Mouse (Mus musculus): Measurements from ENCODE around the gene Dok4. TPM values are rescaled to one million over a fixed set of nuclear protein-coding genes. Genes with fewer than 3 reads are reported as not detected.

Dok4 gene
- total and polyA plus RNA-seq, 2 experiments from 2014 or later: 66.9 to 127 TPM

GRCm38 (mm10) chr8:94892917-94893316 is 16.8 kb upstream of the Dok4 start:
- no peaks in the 10 kb centered on the region for H3K36me3 ChIP-seq (ENCODE audit: insufficient read depth, low read length)
- 60% methylated on average over 2 of the region's 2 CpGs for WGBS
- no peak for TF ChIP-seq CTCF (IDR thresholded peaks at IDR 0.05; ENCODE audit: low read depth)
- H3K4me3 ChIP-seq (ENCODE audit: low read length): no peak overlapping the region
- H3K27ac ChIP-seq: no peak overlapping the region
- H3K4me2 ChIP-seq (ENCODE audit: low read depth, low read length): no peak overlapping the region
- H3K9ac ChIP-seq (replicated peaks; ENCODE audit: low read length): no peak overlapping the region
- no peak for DNase-seq (ENCODE audit: low spot score)
- no peak for ATAC-seq
- no peaks in the 10 kb centered on the region for H3K9me3 ChIP-seq (ENCODE audit: low read length)
- no peaks in the 10 kb centered on the region for H3K4me1 ChIP-seq (ENCODE audit: insufficient read depth, low read length)
- no peaks in the 10 kb centered on the region for H3K27me3 ChIP-seq (ENCODE audit: insufficient read depth, low read length)

GRCm38 (mm10) chr8:94888383-94889036 is 12.4 kb upstream of the Dok4 start:
- Histone ChIP-seq H3K4me1 (ENCODE audit: insufficient read depth, low read length) (no peaks in the 10 kb centered on the region), H3K9ac (replicated peaks; ENCODE audit: low read length) (no peak overlapping the region)

GRCm38 (mm10) chr8:94880742-94881141 is 4.6 kb upstream of the Dok4 start:
- no peak for TF ChIP-seq CTCF (IDR thresholded peaks at IDR 0.05; ENCODE audit: low read depth)
- no peaks in the 10 kb centered on the region for H3K27me3 ChIP-seq (ENCODE audit: insufficient read depth, low read length)
- WGBS: 78% methylated on average over 4 of the region's 4 CpGs
- ATAC-seq (no peak), DNase-seq (ENCODE audit: low spot score) (no peak)
- no peaks in the 10 kb centered on the region for H3K36me3 ChIP-seq (ENCODE audit: insufficient read depth, low read length)
- H3K4me2 ChIP-seq (ENCODE audit: low read depth, low read length): no peak overlapping the region
- H3K4me1 ChIP-seq (ENCODE audit: insufficient read depth, low read length): 0 out of 2 replicates have a peak, but pooled peaks cover 6% of the 10 kb centered on the region
- H3K9me3 ChIP-seq (ENCODE audit: low read length): no peaks in the 10 kb centered on the region
- no peak overlapping the region for H3K4me3 ChIP-seq (ENCODE audit: low read length)
- H3K9ac ChIP-seq (replicated peaks; ENCODE audit: low read length): no peak overlapping the region
- no peak overlapping the region for H3K27ac ChIP-seq

More at GRCm38 (mm10) chr8:94888383-94889036, 12.4 kb upstream of the Dok4 start:
- no peak for DNase-seq (ENCODE audit: low spot score)
- 38% methylated on average over 14 of the region's 14 CpGs for WGBS
- peak; percentile 40; the same call in 1 of the 2 replicates for ATAC-seq
- no peaks in the 10 kb centered on the region for H3K9me3 ChIP-seq (ENCODE audit: low read length)
- no peak overlapping the region for H3K4me2 ChIP-seq (ENCODE audit: low read depth, low read length)
- no peaks in the 10 kb centered on the region for H3K27me3 ChIP-seq (ENCODE audit: insufficient read depth, low read length)
- no peak overlapping the region for H3K27ac ChIP-seq
- TF ChIP-seq CTCF (IDR thresholded peaks at IDR 0.05; ENCODE audit: low read depth): no peak
- H3K4me3 ChIP-seq (ENCODE audit: low read length): no peak overlapping the region
- H3K36me3 ChIP-seq (ENCODE audit: insufficient read depth, low read length): no peaks in the 10 kb centered on the region

GRCm38 (mm10) chr8:94876820-94877219 is 690 bp upstream of the Dok4 start:
- DNase-seq (ENCODE audit: low spot score) (no peak), ATAC-seq (no peak)
- Histone ChIP-seq H3K9ac (replicated peaks; ENCODE audit: low read length) (no peak overlapping the region), H3K4me3 (ENCODE audit: low read length) (no peak overlapping the region), H3K36me3 (ENCODE audit: insufficient read depth, low read length) (no peaks in the 10 kb centered on the region), H3K27ac (no peak overlapping the region), H3K27me3 (ENCODE audit: insufficient read depth, low read length) (no peaks in the 10 kb centered on the region), H3K4me2 (ENCODE audit: low read depth, low read length) (peak overlapping the region; percentile 99), H3K9me3 (ENCODE audit: low read length) (no peaks in the 10 kb centered on the region), H3K4me1 (ENCODE audit: insufficient read depth, low read length) (peaks cover 17% of the 10 kb centered on the region; the same call in 1 of the 2 replicates)
- WGBS: 56% methylated on average over 3 of the region's 3 CpGs
- TF ChIP-seq CTCF (IDR thresholded peaks at IDR 0.05; ENCODE audit: low read depth): no peak

GRCm38 (mm10) chr8:94875871-94876150 is 319 bp downstream of the Dok4 start:
- no peak for DNase-seq (ENCODE audit: low spot score)
- H3K4me1 ChIP-seq (ENCODE audit: insufficient read depth, low read length): peaks cover 21% of the 10 kb centered on the region; the same call in 1 of the 2 replicates
- no peaks in the 10 kb centered on the region for H3K27me3 ChIP-seq (ENCODE audit: insufficient read depth, low read length)
- H3K27ac ChIP-seq: no peak overlapping the region
- H3K9me3 ChIP-seq (ENCODE audit: low read length): no peaks in the 10 kb centered on the region
- peak overlapping the region; percentile 63 for H3K4me3 ChIP-seq (ENCODE audit: low read length)
- 0% methylated on average over 15 of the region's 20 CpGs for WGBS
- H3K4me2 ChIP-seq (ENCODE audit: low read depth, low read length): peak overlapping the region; percentile 99
- ATAC-seq: no peak
- TF ChIP-seq CTCF (IDR thresholded peaks at IDR 0.05; ENCODE audit: low read depth): no peak
- no peaks in the 10 kb centered on the region for H3K36me3 ChIP-seq (ENCODE audit: insufficient read depth, low read length)
- H3K9ac ChIP-seq (replicated peaks; ENCODE audit: low read length): peak overlapping the region; percentile 60

- DNase-seq (ENCODE audit: low spot score): no peak
- Histone ChIP-seq H3K9ac (replicated peaks; ENCODE audit: low read length) (peak overlapping the region; percentile 60), H3K4me1 (ENCODE audit: insufficient read depth, low read length) (peaks cover 21% of the 10 kb centered on the region; the same call in 1 of the 2 replicates), H3K4me2 (ENCODE audit: low read depth, low read length) (peak overlapping the region; percentile 99), H3K4me3 (ENCODE audit: low read length) (peak overlapping the region; percentile 63), H3K27ac (no peak overlapping the region), H3K9me3 (ENCODE audit: low read length) (no peaks in the 10 kb centered on the region), H3K27me3 (ENCODE audit: insufficient read depth, low read length) (no peaks in the 10 kb centered on the region), H3K36me3 (ENCODE audit: insufficient read depth, low read length) (no peaks in the 10 kb centered on the region)
- ATAC-seq: no peak
- WGBS: 15% methylated on average over 17 of the region's 17 CpGs
- TF ChIP-seq CTCF (IDR thresholded peaks at IDR 0.05; ENCODE audit: low read depth): no peak
These were observed 847 bp downstream of the Dok4 start for GRCm38 (mm10) chr8:94875096-94875870.

GRCm38 (mm10) chr8:94874358-94874757 is 1.8 kb downstream of the Dok4 start:
- peak overlapping the region; percentile 99 for H3K4me2 ChIP-seq (ENCODE audit: low read depth, low read length)
- H3K27ac ChIP-seq: no peak overlapping the region
- peaks cover 29% of the 10 kb centered on the region for H3K4me1 ChIP-seq (ENCODE audit: insufficient read depth, low read length)
- no peaks in the 10 kb centered on the region for H3K27me3 ChIP-seq (ENCODE audit: insufficient read depth, low read length)
- no peaks in the 10 kb centered on the region for H3K9me3 ChIP-seq (ENCODE audit: low read length)
- H3K4me3 ChIP-seq (ENCODE audit: low read length): no peak overlapping the region
- DNase-seq (ENCODE audit: low spot score) (peak; percentile 70), ATAC-seq (no peak)
- no peaks in the 10 kb centered on the region for H3K36me3 ChIP-seq (ENCODE audit: insufficient read depth, low read length)
- peak; percentile 83 for TF ChIP-seq CTCF (IDR thresholded peaks at IDR 0.05; ENCODE audit: low read depth)
- 18% methylated on average over 6 of the region's 6 CpGs for WGBS
- H3K9ac ChIP-seq (replicated peaks; ENCODE audit: low read length): no peak overlapping the region

Measured in hindbrain, postnatal 0 days (tissue).